ENCODE assay signal across 7 mouse cellular contexts in the genomic region with DNA sequence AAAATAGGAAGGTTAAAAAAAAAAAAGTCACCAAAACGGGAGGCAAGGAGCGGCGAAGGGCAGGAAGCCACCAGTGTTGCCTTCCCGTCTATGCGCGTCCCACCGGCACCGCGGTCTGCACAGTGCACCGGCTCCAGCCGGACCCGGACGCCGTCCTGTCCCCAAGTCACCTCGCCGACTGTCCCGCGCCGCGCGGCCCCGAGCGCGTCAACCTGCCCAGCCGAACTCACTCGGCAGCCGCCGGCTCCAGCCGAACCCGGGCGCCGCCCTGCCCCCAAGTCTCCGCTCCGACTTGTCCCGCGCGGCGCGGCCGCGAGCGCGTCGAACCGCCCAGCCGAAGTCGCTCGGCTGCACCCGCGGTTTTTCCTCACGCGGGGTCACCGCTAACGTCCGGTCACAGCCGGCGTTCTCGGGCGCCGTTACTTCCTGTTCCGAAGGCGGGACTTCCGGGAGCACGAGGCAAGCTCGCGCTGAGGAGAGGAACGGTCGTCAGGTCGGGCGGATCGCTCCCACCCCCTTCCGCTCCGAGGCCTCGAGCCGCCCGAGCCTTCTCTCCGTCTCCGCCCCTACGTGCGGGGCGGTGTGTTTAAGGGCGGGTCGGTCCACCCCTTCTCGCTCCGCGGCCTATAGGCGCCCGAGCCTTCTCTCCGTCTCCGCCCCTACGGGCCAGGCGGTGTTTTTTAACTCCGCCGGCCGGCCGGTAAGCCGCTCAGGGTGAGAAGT. TPM values are rescaled to one million over a fixed set of nuclear protein-coding genes. Genes with fewer than 3 reads are reported as not detected.
DNase-seq lines count a peak whose midpoint lies in the region; ATAC-seq lines count a peak whose summit lies in the region.

Gene Hccs (minus strand): TSS at position 428 of the 723 bp plus-strand sequence.

- ATAC-seq in embryonic facial prominence, embryonic 12.5 days (ENCODE audit: insufficient number of reproducible peaks, insufficient read depth, low FRiP score, low TSS enrichment), result peak; percentile 99
- peak; percentile 99 for ATAC-seq in limb, embryonic 11.5 days (ENCODE audit: insufficient number of reproducible peaks, low FRiP score, low TSS enrichment, low read depth)
- ATAC-seq in midbrain, embryonic 14.5 days (ENCODE audit: low FRiP score, low TSS enrichment), result peak; percentile 99

- peak within 1 kb of the TSS; percentile 49 for H3K4me2 ChIP-seq in embryonic facial prominence, embryonic 12.5 days (replicated peaks)
- H3K4me2 ChIP-seq in limb, embryonic 11.5 days (ENCODE audit: low read depth, severe bottlenecking), result peak within 1 kb of the TSS; percentile 39
- peak within 1 kb of the TSS; percentile 56 for H3K4me2 ChIP-seq in midbrain, embryonic 14.5 days (ENCODE audit: low read length)

- no peaks in the 10 kb centered on the region for H3K4me1 ChIP-seq in embryonic facial prominence, embryonic 12.5 days
- no peaks in the 10 kb centered on the region for H3K4me1 ChIP-seq in limb, embryonic 11.5 days (ENCODE audit: control insufficient read depth, insufficient read depth, low read length)
- H3K4me1 ChIP-seq in midbrain, embryonic 14.5 days (ENCODE audit: control insufficient read depth, insufficient read depth, low read length), result peaks cover 5% of the 10 kb centered on the region; the same call in 1 of the 2 replicates

- WGBS in embryonic facial prominence, embryonic 12.5 days, result 24% methylated on average over 94 of the region's 97 CpGs
- 23% methylated on average over 93 of the region's 97 CpGs for WGBS in limb, embryonic 11.5 days
- 20% methylated on average over 87 of the region's 97 CpGs for WGBS in midbrain, embryonic 14.5 days

- H3K4me3 ChIP-seq in embryonic facial prominence, embryonic 12.5 days, result peak within 1 kb of the TSS; percentile 55
- peak within 1 kb of the TSS; percentile 54 for H3K4me3 ChIP-seq in limb, embryonic 11.5 days (ENCODE audit: low read depth, low read length)
- peak within 1 kb of the TSS; percentile 51 for H3K4me3 ChIP-seq in midbrain, embryonic 14.5 days (replicated peaks; ENCODE audit: low read depth, low read length)

- H3K9ac ChIP-seq in embryonic facial prominence, embryonic 12.5 days, result peak within 1 kb of the TSS; percentile 60
- peak within 1 kb of the TSS; percentile 67 for H3K9ac ChIP-seq in limb, embryonic 11.5 days (ENCODE audit: low read length)
- peak within 1 kb of the TSS; percentile 69 for H3K9ac ChIP-seq in midbrain, embryonic 14.5 days (replicated peaks; ENCODE audit: low read length)

- H3K36me3 ChIP-seq in embryonic facial prominence, embryonic 12.5 days, result no peaks in the 10 kb centered on the region
- no peaks in the 10 kb centered on the region for H3K36me3 ChIP-seq in limb, embryonic 11.5 days (ENCODE audit: control insufficient read depth, insufficient read depth, low read length)
- H3K36me3 ChIP-seq in midbrain, embryonic 14.5 days (ENCODE audit: control insufficient read depth, insufficient read depth, low read length), result peaks cover 2% of the 10 kb centered on the region; the same call in 1 of the 2 replicates

- peak within 1 kb of the TSS; percentile 73 for H3K27ac ChIP-seq in embryonic facial prominence, embryonic 12.5 days
- no peak within 1 kb of the TSS; the same call in 1 of the 2 replicates for H3K27ac ChIP-seq in limb, embryonic 11.5 days (replicated peaks; ENCODE audit: low read depth, low read length)
- H3K27ac ChIP-seq in midbrain, embryonic 14.5 days (replicated peaks; ENCODE audit: low read depth, low read length), result peak within 1 kb of the TSS; percentile 75

- no peaks in the 10 kb centered on the region for H3K9me3 ChIP-seq in embryonic facial prominence, embryonic 12.5 days
- no peaks in the 10 kb centered on the region for H3K9me3 ChIP-seq in limb, embryonic 11.5 days (ENCODE audit: control insufficient read depth, low read length)
- H3K9me3 ChIP-seq in midbrain, embryonic 14.5 days (ENCODE audit: control insufficient read depth, low read length), result no peaks in the 10 kb centered on the region

- no peaks in the 10 kb centered on the region for H3K27me3 ChIP-seq in embryonic facial prominence, embryonic 12.5 days
- H3K27me3 ChIP-seq in limb, embryonic 11.5 days (ENCODE audit: control insufficient read depth, insufficient read depth, low read length), result no peaks in the 10 kb centered on the region; the same call in 1 of the 2 replicates
- H3K27me3 ChIP-seq in midbrain, embryonic 14.5 days (ENCODE audit: control insufficient read depth, insufficient read depth, low read length), result no peaks in the 10 kb centered on the region

- DNase-seq in adrenal gland, postnatal 25 days, result peak; percentile 84
- DNase-seq in heart, adult 11 months, result peak; percentile 99
- peak; percentile 89 for DNase-seq in kidney, adult 18-20 months
- peak; percentile 85 for DNase-seq in limb, embryonic 11.5 days (ENCODE audit: low spot score)
- DNase-seq in midbrain, embryonic 14.5 days, result peak; percentile 91
- DNase-seq in spleen, adult 18-20 months, result peak; percentile 71 to 82

RNA-seq across cellular contexts. Expression of gene Hccs, which starts in this region (rescaled TPM):
- 21.2 and 25.1 TPM in 2 replicates for total RNA-seq in adrenal gland, postnatal 25 days (2021)
- polyA plus RNA-seq in embryonic facial prominence, embryonic 12.5 days (2016; fragmentation: Nextera tagmentation; extraction: Ambion mirVana), result 38.7 and 39.9 TPM in 2 replicates
- 39.9 and 40.3 TPM in 2 replicates for polyA plus RNA-seq in limb, embryonic 11.5 days (2014; fragmentation: Nextera tagmentation; extraction: Ambion mirVana)
- polyA plus RNA-seq in midbrain, embryonic 14.5 days (2014; fragmentation: Nextera tagmentation; extraction: Ambion mirVana), result 37.6 and 44.7 TPM in 2 replicates
